Mouse (Mus musculus): Measurements from ENCODE around the gene Ift20. TPM values are rescaled to one million over a fixed set of nuclear protein-coding genes. Genes with fewer than 3 reads are reported as not detected.

Ift20 gene
- total and polyA plus RNA-seq, 2 experiments from 2014 or later = 133 to 148 TPM

DNA sequence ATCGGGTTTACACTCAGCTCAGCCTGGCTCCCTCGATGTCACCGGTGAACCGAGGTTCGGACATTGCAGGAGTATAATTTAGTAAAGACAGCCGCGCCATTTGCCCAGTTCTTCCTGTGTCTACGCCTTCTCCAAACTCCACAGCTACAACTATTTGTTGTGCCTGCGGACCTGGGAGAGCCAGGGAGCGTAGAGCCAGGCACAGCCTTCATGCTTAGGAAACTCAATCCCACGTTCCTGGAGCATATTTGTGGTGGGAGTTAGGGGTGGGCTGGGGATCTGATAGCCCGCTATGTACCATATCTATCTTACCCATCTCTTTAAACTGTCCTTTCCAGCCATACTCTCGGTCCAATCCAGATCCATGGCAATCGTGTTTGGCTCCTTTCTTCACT is 526 bp downstream of the Ift20 start:
- no peak for TF ChIP-seq CTCF (IDR thresholded peaks at IDR 0.05)
- H3K4me1 ChIP-seq (ENCODE audit: insufficient read depth, low read length) = peaks cover 13% of the 10 kb centered on the region; the same call in 1 of the 2 replicates
- H3K4me2 ChIP-seq (ENCODE audit: low read depth, low read length, poor library complexity, severe bottlenecking) = peak overlapping the region; percentile 63
- H3K9ac ChIP-seq (replicated peaks; ENCODE audit: low read length, poor library complexity, severe bottlenecking) = peak overlapping the region; percentile 71
- no peaks in the 10 kb centered on the region for H3K27me3 ChIP-seq (ENCODE audit: insufficient read depth, low read length)
- 2% methylated on average over 14 of the region's 14 CpGs for WGBS
- DNase-seq (ENCODE audit: low spot score) = no peak
- peaks cover 22% of the 10 kb centered on the region for H3K36me3 ChIP-seq (ENCODE audit: insufficient read depth, low read length)
- peak overlapping the region; percentile 81 for H3K27ac ChIP-seq (ENCODE audit: low read depth, low read length)
- peak; percentile 12; the same call in 1 of the 2 replicates for ATAC-seq (ENCODE audit: low FRiP score)
- no peaks in the 10 kb centered on the region for H3K9me3 ChIP-seq (ENCODE audit: low read length)
- peak overlapping the region; percentile 65 for H3K4me3 ChIP-seq (ENCODE audit: low read depth, low read length)

DNA sequence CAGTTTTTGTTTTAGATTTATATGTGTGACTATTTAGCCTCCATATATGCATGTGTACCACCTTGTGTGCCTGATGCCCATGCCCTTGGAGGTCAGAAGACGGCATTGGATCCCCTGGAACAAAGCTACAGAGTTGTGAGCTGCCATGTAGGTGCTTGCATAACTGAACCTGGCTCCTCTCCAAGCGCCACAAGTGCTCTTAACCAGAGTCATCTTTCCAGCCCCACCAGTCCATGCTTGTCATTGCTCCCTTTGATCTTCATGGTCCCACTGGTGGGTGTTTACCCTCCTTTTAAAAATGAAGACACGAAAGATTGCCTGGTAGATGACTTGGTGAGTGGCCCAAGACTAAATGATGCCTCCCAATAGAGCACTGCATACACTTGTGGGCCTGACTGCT is 4.2 kb downstream of the Ift20 start:
- Histone ChIP-seq H3K9ac (replicated peaks; ENCODE audit: low read length, poor library complexity, severe bottlenecking) (no peak overlapping the region), H3K4me3 (ENCODE audit: low read depth, low read length) (no peak overlapping the region), H3K4me2 (ENCODE audit: low read depth, low read length, poor library complexity, severe bottlenecking) (no peak overlapping the region), H3K27ac (ENCODE audit: low read depth, low read length) (no peak overlapping the region), H3K4me1 (ENCODE audit: insufficient read depth, low read length) (peaks cover 7% of the 10 kb centered on the region; the same call in 1 of the 2 replicates), H3K36me3 (ENCODE audit: insufficient read depth, low read length) (peaks cover 35% of the 10 kb centered on the region), H3K27me3 (ENCODE audit: insufficient read depth, low read length) (no peaks in the 10 kb centered on the region), H3K9me3 (ENCODE audit: low read length) (no peaks in the 10 kb centered on the region)
- ATAC-seq (ENCODE audit: low FRiP score) (no peak), DNase-seq (ENCODE audit: low spot score) (no peak)
- TF ChIP-seq CTCF (IDR thresholded peaks at IDR 0.05) = no peak
- WGBS = 86% methylated on average over 3 of the region's 3 CpGs

DNA sequence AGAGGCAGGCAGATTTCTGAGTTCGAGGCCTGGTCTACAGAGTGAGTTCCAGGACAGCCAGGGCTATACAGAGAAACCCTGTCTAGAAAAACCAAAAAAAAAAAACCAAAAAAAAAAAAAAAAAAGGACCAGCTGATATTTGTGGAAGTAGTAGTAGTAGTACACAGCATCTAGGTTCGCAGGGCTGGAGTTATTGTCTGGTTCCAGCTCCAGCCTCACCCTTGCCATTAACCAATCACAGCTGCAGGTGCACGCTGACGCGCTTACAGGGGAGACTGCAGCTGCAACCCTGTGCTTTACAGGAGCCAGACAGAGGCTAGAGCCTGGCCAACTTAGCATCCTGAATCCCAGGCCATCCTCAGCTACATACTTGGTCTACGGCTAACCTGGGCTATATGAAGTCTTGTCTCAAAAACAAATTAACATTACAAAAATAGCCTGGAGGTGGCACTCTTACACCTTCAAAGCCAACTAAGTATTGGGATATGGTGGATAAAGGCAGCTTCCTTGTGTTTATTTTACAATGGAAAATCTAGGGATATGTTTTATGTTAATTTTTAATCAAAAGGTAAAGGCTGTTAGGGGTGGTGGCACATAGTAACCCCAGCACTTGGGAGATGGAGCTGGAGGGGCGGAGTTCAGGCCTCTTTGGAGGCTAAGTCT is 8.4 kb downstream of the Ift20 start:
- Histone ChIP-seq H3K27ac (ENCODE audit: low read depth, low read length) (no peak overlapping the region), H3K4me3 (ENCODE audit: low read depth, low read length) (no peak overlapping the region), H3K27me3 (ENCODE audit: insufficient read depth, low read length) (no peaks in the 10 kb centered on the region), H3K9me3 (ENCODE audit: low read length) (no peaks in the 10 kb centered on the region), H3K9ac (replicated peaks; ENCODE audit: low read length, poor library complexity, severe bottlenecking) (no peak overlapping the region), H3K36me3 (ENCODE audit: insufficient read depth, low read length) (peaks cover 25% of the 10 kb centered on the region), H3K4me2 (ENCODE audit: low read depth, low read length, poor library complexity, severe bottlenecking) (no peak overlapping the region), H3K4me1 (ENCODE audit: insufficient read depth, low read length) (no peaks in the 10 kb centered on the region; the same call in 1 of the 2 replicates)
- ATAC-seq (ENCODE audit: low FRiP score) (no peak), DNase-seq (ENCODE audit: low spot score) (no peak)
- WGBS = 94% methylated on average over 7 of the region's 7 CpGs
- peak; percentile 55 for TF ChIP-seq CTCF (IDR thresholded peaks at IDR 0.05)

DNA sequence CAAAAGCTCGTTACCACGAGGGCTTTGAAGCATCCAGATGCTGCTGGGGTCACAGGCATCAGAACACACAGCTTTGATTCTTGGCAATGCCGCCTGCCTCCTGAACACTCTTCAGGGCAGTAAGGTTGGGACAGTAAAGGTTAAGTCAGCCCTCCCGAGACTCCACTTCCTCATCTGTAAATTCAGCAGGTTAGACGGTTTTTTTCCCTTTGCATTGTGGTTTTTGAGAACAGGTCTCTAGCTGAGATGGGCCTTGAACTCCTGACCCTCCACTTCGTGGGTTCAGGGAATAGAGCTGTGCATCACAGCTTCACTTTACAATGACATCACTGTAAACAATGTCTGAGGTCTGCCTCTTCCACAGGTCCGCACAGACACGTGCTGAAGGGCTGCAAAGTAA is 9.0 kb downstream of the Ift20 start:
- peaks cover 21% of the 10 kb centered on the region for H3K36me3 ChIP-seq (ENCODE audit: insufficient read depth, low read length)
- H3K4me3 ChIP-seq (ENCODE audit: low read depth, low read length) = no peak overlapping the region
- TF ChIP-seq CTCF (IDR thresholded peaks at IDR 0.05) = no peak
- 84% methylated on average over 8 of the region's 8 CpGs for WGBS
- no peaks in the 10 kb centered on the region; the same call in 1 of the 2 replicates for H3K4me1 ChIP-seq (ENCODE audit: insufficient read depth, low read length)
- H3K9ac ChIP-seq (replicated peaks; ENCODE audit: low read length, poor library complexity, severe bottlenecking) = no peak overlapping the region
- no peak overlapping the region for H3K27ac ChIP-seq (ENCODE audit: low read depth, low read length)
- H3K4me2 ChIP-seq (ENCODE audit: low read depth, low read length, poor library complexity, severe bottlenecking) = no peak overlapping the region
- no peaks in the 10 kb centered on the region for H3K9me3 ChIP-seq (ENCODE audit: low read length)
- DNase-seq (ENCODE audit: low spot score) (no peak), ATAC-seq (ENCODE audit: low FRiP score) (no peak)
- H3K27me3 ChIP-seq (ENCODE audit: insufficient read depth, low read length) = no peaks in the 10 kb centered on the region

DNA sequence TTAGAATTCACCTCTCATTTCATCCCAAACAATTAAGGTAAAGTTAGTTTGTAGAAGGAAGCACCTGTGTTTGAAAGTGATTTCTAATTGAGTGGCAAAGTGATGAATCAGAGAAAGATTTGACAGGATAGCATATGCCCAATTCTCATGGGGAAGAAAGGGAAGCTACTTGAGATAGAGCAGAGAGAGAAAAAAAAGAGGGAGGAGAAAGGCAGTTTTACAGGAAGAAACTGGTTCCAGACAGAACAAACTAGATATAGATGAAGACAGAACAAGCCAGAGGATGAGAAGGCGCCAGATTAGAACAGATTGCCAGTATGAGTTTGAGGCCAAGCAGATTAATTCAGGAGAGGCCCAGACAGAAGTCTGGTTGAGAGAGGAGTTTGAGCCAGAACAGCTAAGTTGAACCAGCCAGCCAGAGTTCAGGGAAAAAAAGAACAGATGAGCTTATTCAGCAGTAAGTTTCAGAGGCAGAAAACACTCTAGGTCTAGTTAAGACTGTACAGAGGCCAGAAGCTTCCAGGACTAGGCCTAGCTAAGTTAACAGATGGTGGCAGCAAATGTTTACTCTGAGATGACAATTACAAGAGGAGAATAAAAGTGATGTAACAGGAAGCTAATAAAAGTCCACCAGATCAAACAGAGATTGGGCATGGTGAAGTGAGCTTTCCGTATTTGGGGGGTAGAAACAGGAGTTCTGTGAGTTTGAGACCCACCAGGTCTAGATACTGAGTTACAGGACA is 11.7 kb downstream of the Ift20 start:
- Histone ChIP-seq H3K4me3 (ENCODE audit: low read depth, low read length) (no peak overlapping the region), H3K27me3 (ENCODE audit: insufficient read depth, low read length) (no peaks in the 10 kb centered on the region), H3K36me3 (ENCODE audit: insufficient read depth, low read length) (peaks cover 9% of the 10 kb centered on the region), H3K4me1 (ENCODE audit: insufficient read depth, low read length) (no peaks in the 10 kb centered on the region; the same call in 1 of the 2 replicates), H3K9me3 (ENCODE audit: low read length) (no peaks in the 10 kb centered on the region), H3K9ac (replicated peaks; ENCODE audit: low read length, poor library complexity, severe bottlenecking) (no peak overlapping the region), H3K27ac (ENCODE audit: low read depth, low read length) (no peak overlapping the region), H3K4me2 (ENCODE audit: low read depth, low read length, poor library complexity, severe bottlenecking) (no peak overlapping the region)
- TF ChIP-seq CTCF (IDR thresholded peaks at IDR 0.05) = no peak
- no peak for DNase-seq (ENCODE audit: low spot score)
- WGBS = 97% methylated on average over 2 of the region's 2 CpGs
- ATAC-seq (ENCODE audit: low FRiP score) = no peak

DNA sequence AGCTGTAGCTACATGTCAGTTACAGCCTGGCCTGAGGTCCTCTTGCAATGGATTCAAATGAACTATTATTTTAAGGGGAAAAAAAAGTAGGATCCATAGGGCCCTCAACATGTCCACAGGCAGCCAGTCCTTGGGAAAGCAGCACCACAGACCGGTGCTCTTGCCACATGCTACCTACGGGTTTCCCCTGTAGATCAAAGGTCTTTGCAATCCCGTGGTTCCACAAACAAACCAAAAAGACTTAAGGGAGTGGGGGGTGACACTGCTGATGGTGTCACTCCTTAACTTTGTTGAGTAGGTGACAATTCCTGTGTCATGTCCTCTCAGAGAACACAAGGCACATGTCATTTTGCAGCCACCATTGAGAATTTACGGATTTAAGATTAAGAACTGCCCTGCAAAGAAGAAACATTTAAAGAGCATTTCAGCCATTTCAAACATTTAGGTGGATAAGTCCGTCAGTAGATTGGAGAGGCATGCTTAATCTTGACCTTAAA is 13.4 kb downstream of the Ift20 start:
- Histone ChIP-seq H3K36me3 (ENCODE audit: insufficient read depth, low read length) (no peaks in the 10 kb centered on the region), H3K4me1 (ENCODE audit: insufficient read depth, low read length) (no peaks in the 10 kb centered on the region; the same call in 1 of the 2 replicates), H3K27ac (ENCODE audit: low read depth, low read length) (no peak overlapping the region), H3K4me3 (ENCODE audit: low read depth, low read length) (peak overlapping the region; percentile 58), H3K4me2 (ENCODE audit: low read depth, low read length, poor library complexity, severe bottlenecking) (peak overlapping the region; percentile 63), H3K27me3 (ENCODE audit: insufficient read depth, low read length) (no peaks in the 10 kb centered on the region), H3K9ac (replicated peaks; ENCODE audit: low read length, poor library complexity, severe bottlenecking) (peak overlapping the region; percentile 50; the same call in 1 of the 2 replicates), H3K9me3 (ENCODE audit: low read length) (no peaks in the 10 kb centered on the region)
- ATAC-seq (ENCODE audit: low FRiP score) (no peak), DNase-seq (ENCODE audit: low spot score) (no peak)
- TF ChIP-seq CTCF (IDR thresholded peaks at IDR 0.05) = no peak
- WGBS = 9% methylated on average over 5 of the region's 5 CpGs

All from midbrain, postnatal 0 days (tissue).